Mouse (Mus musculus): ENCODE data around the gene Ppp2r5c. TPM values are rescaled to one million over a fixed set of nuclear protein-coding genes. Genes with fewer than 3 reads are reported as not detected.

Gene Ppp2r5c
- polyA plus RNA-seq, 1 experiment from 2014 or later: 138 TPM

- 92% methylated on average over 3 of the region's 3 CpGs for WGBS
- no peak overlapping the region for H3K27ac ChIP-seq (ENCODE audit: low read depth, low read length)
- no peak overlapping the region for H3K4me2 ChIP-seq (ENCODE audit: low read length)
- ATAC-seq (no peak), DNase-seq (ENCODE audit: low spot score) (no peak)
- H3K27me3 ChIP-seq (replicated peaks; ENCODE audit: control insufficient read depth, insufficient read depth, low read length): no peaks in the 10 kb centered on the region
- no peak overlapping the region for H3K9ac ChIP-seq (ENCODE audit: low read length)
- H3K9me3 ChIP-seq (replicated peaks; ENCODE audit: control insufficient read depth, low read length): no peaks in the 10 kb centered on the region
- H3K4me1 ChIP-seq (ENCODE audit: control insufficient read depth, insufficient read depth, low read length): peaks cover 14% of the 10 kb centered on the region
- H3K4me3 ChIP-seq (ENCODE audit: low read depth, low read length): no peak overlapping the region
- 0 out of 2 replicates have a peak, but pooled peaks cover 10% of the 10 kb centered on the region for H3K36me3 ChIP-seq (ENCODE audit: control insufficient read depth, insufficient read depth, low read length)
These were observed 159.2 kb downstream of the Ppp2r5c start for GRCm38 (mm10) chr12:110606161-110606560.

- H3K27me3 ChIP-seq (replicated peaks; ENCODE audit: control insufficient read depth, insufficient read depth, low read length): no peaks in the 10 kb centered on the region
- no peak for ATAC-seq
- H3K4me2 ChIP-seq (ENCODE audit: low read length): no peak overlapping the region
- peaks cover 14% of the 10 kb centered on the region for H3K4me1 ChIP-seq (ENCODE audit: control insufficient read depth, insufficient read depth, low read length)
- no peak overlapping the region for H3K27ac ChIP-seq (ENCODE audit: low read depth, low read length)
- H3K4me3 ChIP-seq (ENCODE audit: low read depth, low read length): no peak overlapping the region
- no peak for DNase-seq (ENCODE audit: low spot score)
- peaks cover 11% of the 10 kb centered on the region; the same call in 1 of the 2 replicates for H3K36me3 ChIP-seq (ENCODE audit: control insufficient read depth, insufficient read depth, low read length)
- H3K9me3 ChIP-seq (replicated peaks; ENCODE audit: control insufficient read depth, low read length): no peaks in the 10 kb centered on the region
- WGBS: 91% methylated on average over 2 of the region's 2 CpGs
- H3K9ac ChIP-seq (ENCODE audit: low read length): no peak overlapping the region
These were observed 159.8 kb downstream of the Ppp2r5c start for GRCm38 (mm10) chr12:110606676-110607075.

- Histone ChIP-seq H3K4me3 (ENCODE audit: low read depth, low read length) (no peak overlapping the region), H3K36me3 (ENCODE audit: control insufficient read depth, insufficient read depth, low read length) (peaks cover 31% of the 10 kb centered on the region), H3K4me2 (ENCODE audit: low read length) (no peak overlapping the region), H3K9me3 (replicated peaks; ENCODE audit: control insufficient read depth, low read length) (no peaks in the 10 kb centered on the region), H3K27ac (ENCODE audit: low read depth, low read length) (no peak overlapping the region), H3K27me3 (replicated peaks; ENCODE audit: control insufficient read depth, insufficient read depth, low read length) (no peaks in the 10 kb centered on the region), H3K9ac (ENCODE audit: low read length) (no peak overlapping the region), H3K4me1 (ENCODE audit: control insufficient read depth, insufficient read depth, low read length) (peaks cover 2% of the 10 kb centered on the region)
- DNase-seq (ENCODE audit: low spot score) (no peak), ATAC-seq (no peak)
- WGBS: 72% methylated on average over 11 of the region's 11 CpGs
These were observed 161.7 kb downstream of the Ppp2r5c start for GRCm38 (mm10) chr12:110608460-110609152.

GRCm38 (mm10) chr12:110609153-110609497 is 162.2 kb downstream of the Ppp2r5c start:
- 91% methylated on average over 9 of the region's 9 CpGs for WGBS
- no peaks in the 10 kb centered on the region for H3K27me3 ChIP-seq (replicated peaks; ENCODE audit: control insufficient read depth, insufficient read depth, low read length)

GRCm38 (mm10) chr12:110610713-110611112 is 163.8 kb downstream of the Ppp2r5c start:
- Histone ChIP-seq H3K4me2 (ENCODE audit: low read length) (no peak overlapping the region), H3K4me3 (ENCODE audit: low read depth, low read length) (no peak overlapping the region), H3K27me3 (replicated peaks; ENCODE audit: control insufficient read depth, insufficient read depth, low read length) (no peaks in the 10 kb centered on the region), H3K9ac (ENCODE audit: low read length) (no peak overlapping the region), H3K9me3 (replicated peaks; ENCODE audit: control insufficient read depth, low read length) (no peaks in the 10 kb centered on the region), H3K27ac (ENCODE audit: low read depth, low read length) (no peak overlapping the region), H3K4me1 (ENCODE audit: control insufficient read depth, insufficient read depth, low read length) (no peaks in the 10 kb centered on the region), H3K36me3 (ENCODE audit: control insufficient read depth, insufficient read depth, low read length) (peaks cover 52% of the 10 kb centered on the region)
- ATAC-seq (no peak), DNase-seq (ENCODE audit: low spot score) (no peak)
- WGBS: 92% methylated on average over 2 of the region's 2 CpGs

More at GRCm38 (mm10) chr12:110609153-110609497, 162.2 kb downstream of the Ppp2r5c start:
- no peaks in the 10 kb centered on the region for H3K9me3 ChIP-seq (replicated peaks; ENCODE audit: control insufficient read depth, low read length)
- DNase-seq (ENCODE audit: low spot score) (no peak), ATAC-seq (no peak)
- H3K9ac ChIP-seq (ENCODE audit: low read length): no peak overlapping the region
- H3K36me3 ChIP-seq (ENCODE audit: control insufficient read depth, insufficient read depth, low read length): peaks cover 36% of the 10 kb centered on the region
- no peak overlapping the region for H3K4me2 ChIP-seq (ENCODE audit: low read length)
- H3K27ac ChIP-seq (ENCODE audit: low read depth, low read length): no peak overlapping the region
- no peaks in the 10 kb centered on the region; the same call in none of the 2 replicates for H3K4me1 ChIP-seq (ENCODE audit: control insufficient read depth, insufficient read depth, low read length)
- no peak overlapping the region for H3K4me3 ChIP-seq (ENCODE audit: low read depth, low read length)

- Histone ChIP-seq H3K4me3 (ENCODE audit: low read depth, low read length) (no peak overlapping the region), H3K36me3 (ENCODE audit: control insufficient read depth, insufficient read depth, low read length) (peaks cover 100% of the 10 kb centered on the region), H3K27ac (ENCODE audit: low read depth, low read length) (no peak overlapping the region), H3K4me1 (ENCODE audit: control insufficient read depth, insufficient read depth, low read length) (no peaks in the 10 kb centered on the region), H3K9me3 (replicated peaks; ENCODE audit: control insufficient read depth, low read length) (no peaks in the 10 kb centered on the region), H3K9ac (ENCODE audit: low read length) (no peak overlapping the region), H3K4me2 (ENCODE audit: low read length) (no peak overlapping the region), H3K27me3 (replicated peaks; ENCODE audit: control insufficient read depth, insufficient read depth, low read length) (no peaks in the 10 kb centered on the region)
- 93% methylated on average over 11 of the region's 11 CpGs for WGBS
- ATAC-seq (no peak), DNase-seq (ENCODE audit: low spot score) (no peak)
These were observed 183.1 kb downstream of the Ppp2r5c start for GRCm38 (mm10) chr12:110630056-110630455.

Other genes with a start within 250 kb of the Ppp2r5c start
- 1.1 and 1.3 TPM in 2 replicates for gene Dio3, start 168.1 kb upstream of the Ppp2r5c start, polyA plus RNA-seq (2014; fragmentation: Nextera tagmentation; extraction: Ambion mirVana)
- 89.0 and 94.3 TPM in 2 replicates for gene Dync1h1, start 154.3 kb downstream of the Ppp2r5c start, polyA plus RNA-seq (2014; fragmentation: Nextera tagmentation; extraction: Ambion mirVana)
- gene 1700001K19Rik, start 235.5 kb downstream of the Ppp2r5c start, polyA plus RNA-seq (2014; fragmentation: Nextera tagmentation; extraction: Ambion mirVana): not detected in 2 replicates